In the genomic region with DNA sequence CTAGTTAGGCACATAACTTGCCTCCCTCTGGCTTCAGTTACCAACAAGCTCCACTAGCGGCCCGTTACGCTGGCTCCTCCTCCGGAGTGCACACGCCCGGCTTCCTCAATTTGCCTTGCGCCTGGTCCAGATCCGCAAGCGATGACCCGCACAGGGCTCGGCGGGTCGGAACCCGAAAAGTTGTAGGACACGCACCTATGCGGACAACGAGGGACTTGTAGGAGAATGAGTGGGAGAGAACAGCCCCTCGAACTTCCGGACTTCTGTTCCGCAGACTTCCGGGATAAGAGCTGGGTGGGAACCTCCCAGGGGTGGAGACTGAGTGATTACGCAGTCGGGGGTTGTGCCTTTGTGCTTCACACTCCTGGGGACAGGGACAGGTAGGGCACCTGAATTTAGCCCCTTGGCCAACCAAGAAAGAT, we compare ENCODE assay signal across 7 mouse cellular contexts. TPM values are rescaled to one million over a fixed set of nuclear protein-coding genes. Genes with fewer than 3 reads are reported as not detected.
DNase-seq lines count a peak whose midpoint lies in the region; ATAC-seq lines count a peak whose summit lies in the region.

Gene Cybc1 (minus strand): TSS at position 305 of the 422 bp plus-strand sequence.

- H3K27ac ChIP-seq in intestine, embryonic 16.5 days (ENCODE audit: low read length): peak within 1 kb of the TSS; percentile 61
- peak within 1 kb of the TSS; percentile 85 for H3K27ac ChIP-seq in midbrain, embryonic 10.5 days (replicated peaks)

- ATAC-seq in intestine, embryonic 16.5 days: peak; percentile 91

- intact Hi-C loops in left cerebral cortex, postnatal 36 days (cut with DNase I): no loop called here

- H3K4me2 ChIP-seq in intestine, embryonic 16.5 days (ENCODE audit: low read depth, low read length): peak within 1 kb of the TSS; percentile 75

- H3K9ac ChIP-seq in intestine, embryonic 16.5 days (ENCODE audit: low read depth, low read length): peak within 1 kb of the TSS; percentile 72

- under 1% methylated on average over 23 of the region's 23 CpGs for WGBS in intestine, embryonic 16.5 days
- WGBS in midbrain, embryonic 10.5 days: under 1% methylated on average over 23 of the region's 23 CpGs

- H3K4me1 ChIP-seq in intestine, embryonic 16.5 days (ENCODE audit: control insufficient read depth, insufficient read depth, low read length): peaks cover 13% of the 10 kb centered on the region
- H3K4me1 ChIP-seq in midbrain, embryonic 10.5 days: peaks cover 31% of the 10 kb centered on the region

- DNase-seq in adrenal gland, postnatal 10 days: peak; percentile 81
- DNase-seq in embryo, embryonic 9.5 days (ENCODE audit: extremely low spot score): peak; percentile 83
- peak; percentile 24 to 67 for DNase-seq in gastrocnemius, postnatal 4 days (ENCODE audit: low spot score in 2 of 2)
- peak; percentile 68 to 73 for DNase-seq in left cerebral cortex, postnatal 36 days (ENCODE audit: low spot score in 2 of 2)
- DNase-seq in midbrain, embryonic 10.5 days (ENCODE audit: low spot score): peak; percentile 74
- DNase-seq in right cerebral cortex, postnatal 4 days: peak; percentile 55

- H3K36me3 ChIP-seq in intestine, embryonic 16.5 days (ENCODE audit: control insufficient read depth, insufficient read depth, low read length): peaks cover 8% of the 10 kb centered on the region
- peaks cover 36% of the 10 kb centered on the region for H3K36me3 ChIP-seq in midbrain, embryonic 10.5 days

- peak within 1 kb of the TSS; percentile 65 for H3K4me3 ChIP-seq in intestine, embryonic 16.5 days (ENCODE audit: low read length)
- H3K4me3 ChIP-seq in midbrain, embryonic 10.5 days: peak within 1 kb of the TSS; percentile 78

- no peaks in the 10 kb centered on the region for H3K27me3 ChIP-seq in intestine, embryonic 16.5 days (replicated peaks; ENCODE audit: control insufficient read depth, insufficient read depth, low read length)
- no peaks in the 10 kb centered on the region for H3K27me3 ChIP-seq in midbrain, embryonic 10.5 days (ENCODE audit: low read depth, poor library complexity, severe bottlenecking)

- H3K9me3 ChIP-seq in intestine, embryonic 16.5 days (ENCODE audit: control insufficient read depth, low read length): no peaks in the 10 kb centered on the region
- no peaks in the 10 kb centered on the region for H3K9me3 ChIP-seq in midbrain, embryonic 10.5 days (replicated peaks)

RNA-seq across cellular contexts. Expression of gene Cybc1, which starts in this region (rescaled TPM):
- total RNA-seq in adrenal gland, postnatal 10 days (2021): 10 to 100 TPM; 17.3 to 18.7 TPM
- total RNA-seq in gastrocnemius, postnatal 4 days (2021): 10 to 100 TPM; 14.2 to 15.5 TPM
- polyA plus RNA-seq in intestine, embryonic 16.5 days (2015; fragmentation: Nextera tagmentation; extraction: Ambion mirVana): 33.8 and 36.5 TPM in 2 replicates
- total RNA-seq in left cerebral cortex, postnatal 36 days (2021): 10 to 100 TPM; 20.4 to 27.7 TPM
- 35.2 and 39.0 TPM in 2 replicates for polyA plus RNA-seq in midbrain, embryonic 10.5 days (2016; fragmentation: Nextera tagmentation; extraction: Ambion mirVana)

Comparison
In these comparisons a context has a peak if more than half of its experiments do, and no peak if none do; other contexts are left out.
1. Peak in every context shown above with its lines: DNase-seq, ATAC-seq, H3K4me3 ChIP-seq and H3K27ac ChIP-seq.